Mouse (Mus musculus): ENCODE measurements around the gene Kif17.

Gene Kif17

DNA sequence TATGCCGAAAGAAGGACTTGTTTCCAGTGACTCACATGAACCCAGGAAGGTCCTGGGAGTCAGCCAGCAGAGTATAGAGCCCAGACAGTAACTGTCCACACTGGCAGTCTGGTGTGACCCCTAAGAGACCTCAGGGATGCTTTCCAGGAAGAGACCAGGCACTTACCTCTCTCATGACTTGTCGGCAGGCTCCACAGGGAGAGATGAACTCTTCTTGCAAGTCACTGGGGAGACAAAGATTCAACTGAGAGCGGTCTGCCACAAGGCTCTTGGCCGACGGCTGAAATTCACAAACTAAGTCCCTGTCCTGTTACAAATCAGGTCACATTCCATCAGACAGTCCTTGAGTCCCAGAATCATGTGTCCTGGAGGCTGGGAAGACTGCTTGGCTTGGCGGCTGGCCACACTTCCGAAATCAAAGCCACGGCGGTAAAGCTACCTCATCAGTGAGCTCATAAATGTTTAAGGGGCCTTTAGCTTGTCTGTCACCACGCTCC lies 93.2 kb downstream of the Kif17 start:
- peak; percentile 61 for DNase-seq

GRCm38 (mm10) chr4:138344891-138345545 lies 94.8 kb downstream of the Kif17 start:
- peak; percentile 51 for DNase-seq

DNA sequence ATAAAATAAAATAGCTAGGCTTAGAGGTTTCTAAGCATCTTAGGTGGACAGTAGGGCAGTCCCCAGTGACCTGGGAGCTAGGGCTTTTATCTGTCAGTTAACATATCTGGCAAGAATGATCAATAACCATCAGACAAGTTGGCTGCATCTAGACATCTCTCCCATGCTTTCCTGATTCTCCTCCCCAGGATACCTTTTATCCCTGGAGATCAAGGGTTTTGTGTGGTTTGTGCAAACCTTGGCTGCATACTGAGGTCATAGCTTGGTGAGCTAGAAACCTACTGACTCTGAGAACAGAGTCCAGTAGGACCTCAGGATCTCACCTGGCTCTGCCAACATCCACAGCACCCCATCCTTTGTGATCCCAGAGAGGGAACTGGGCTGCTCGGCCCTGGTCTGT lies 97.0 kb downstream of the Kif17 start:
- no peak for DNase-seq

DNA sequence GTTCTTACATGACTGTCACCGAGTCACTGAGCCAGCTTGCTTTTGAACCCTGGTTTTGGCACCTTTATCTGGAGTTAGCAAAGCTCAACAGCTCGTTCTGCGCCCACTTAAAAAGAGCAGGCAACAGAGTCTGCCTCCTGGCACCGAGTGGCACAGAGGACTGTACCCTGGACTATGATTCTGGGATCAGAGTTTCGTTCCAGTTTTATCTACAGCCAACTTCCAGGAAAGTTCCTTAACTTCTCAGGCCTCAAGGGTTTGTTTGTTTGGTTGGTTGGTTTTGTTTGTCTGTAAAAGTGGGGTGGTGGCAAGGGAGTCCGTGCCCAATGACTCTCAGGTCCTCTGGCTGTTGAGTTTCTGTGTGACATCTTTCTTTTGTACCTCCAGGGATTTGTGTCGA lies 98.5 kb downstream of the Kif17 start:
- peak; percentile 68 for DNase-seq
